Mouse (Mus musculus) C2C12 (cell line): Measurements from ENCODE around the gene Hc.

Experiments
- CEBPB ChIP-seq: IDR thresholded peaks from one replicate; pipeline ENCODE4 v1.6.1; 2011; ENCODE audit warnings: low read depth, mild to moderate bottlenecking, control low read depth, moderate library complexity
- CTCF ChIP-seq: IDR thresholded peaks from one replicate; pipeline ENCODE4 v1.5.1; 2011; ENCODE audit not compliant: control insufficient read depth, insufficient read depth, insufficient read length
- FOSL1 ChIP-seq: IDR thresholded peaks from one replicate; pipeline ENCODE4 v1.8.0; 2011; ENCODE audit warnings: mild to moderate bottlenecking, low read length; ENCODE audit not compliant: poor library complexity, insufficient read depth, severe bottlenecking
- MAX ChIP-seq: IDR thresholded peaks from one replicate; pipeline ENCODE4 v1.6.1; 2011; ENCODE audit warnings: mild to moderate bottlenecking, control low read depth
- MYOD1 ChIP-seq: IDR thresholded peaks from one replicate; pipeline ENCODE4 v1.6.1; 2011; ENCODE audit warnings: low read depth; ENCODE audit not compliant: control insufficient read depth, insufficient read length
- MYOG ChIP-seq: IDR thresholded peaks from one replicate; pipeline ENCODE4 v1.6.1; 2011; ENCODE audit not compliant: control insufficient read depth, insufficient read length; ENCODE audit errors: extremely low read depth
- USF1 ChIP-seq: IDR thresholded peaks from one replicate; pipeline ENCODE4 v1.6.1; 2011; ENCODE audit warnings: low read depth, mild to moderate bottlenecking, control low read depth, moderate library complexity

DNA sequence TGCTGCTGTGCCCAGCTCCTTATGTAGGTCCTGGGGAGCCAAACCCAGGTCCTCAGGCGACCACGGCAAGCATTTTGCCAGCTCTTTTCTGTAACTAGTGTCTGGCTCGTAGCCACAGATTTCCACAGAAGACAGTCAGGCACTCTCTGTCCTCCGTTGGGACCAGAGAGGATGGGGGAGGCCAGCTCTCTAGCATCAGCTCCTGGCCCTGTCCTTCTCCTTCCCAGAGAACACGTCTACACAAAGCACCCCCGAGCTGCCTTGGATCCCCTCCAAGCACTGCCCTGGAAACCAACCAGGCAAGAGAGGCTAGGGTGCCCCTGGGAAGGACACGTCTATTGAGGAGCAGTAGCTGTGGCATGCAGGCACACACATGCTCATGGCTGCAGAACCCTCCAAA, 92.1 kb downstream of the Hc start:
- TF ChIP-seq CTCF (no peak), USF1 (no peak), MAX (no peak), MYOD1 (no peak), CEBPB (no peak), FOSL1 (no peak), MYOG (no peak)
